Mouse (Mus musculus) embryo, embryonic 11 days (tissue): ENCODE data around the gene B3gnt2.
"Not testable (repeated sequence)": the region's sequence is repeated elsewhere in the genome, so short reads cannot be mapped to it uniquely, and the experiment has no call there.

Experiments used
- DNase-seq: peaks from one replicate; pipeline ENCODE4 v3.0.0-alpha.2; 2015

The B3gnt2 gene

DNA sequence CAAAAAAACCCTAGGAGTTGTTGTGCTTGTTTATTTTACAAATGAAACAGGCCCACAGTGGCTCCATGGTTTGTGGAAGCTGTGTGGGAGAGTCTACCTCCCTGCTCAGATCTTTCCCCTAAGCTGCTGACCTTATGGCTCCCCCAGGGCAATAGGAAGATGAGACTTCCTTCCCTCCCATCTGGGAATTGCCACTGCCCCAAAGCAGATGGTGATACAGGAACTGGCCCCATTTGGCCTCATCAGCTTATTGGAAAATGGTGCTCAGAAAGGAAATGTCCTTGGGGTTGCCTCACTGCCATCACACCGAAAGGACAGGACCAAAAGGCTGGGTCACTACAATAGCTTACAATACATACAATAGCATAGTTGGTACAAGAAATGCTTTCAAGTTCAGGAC, 97.7 kb downstream of the B3gnt2 start:
- DNase-seq = no peak

DNA sequence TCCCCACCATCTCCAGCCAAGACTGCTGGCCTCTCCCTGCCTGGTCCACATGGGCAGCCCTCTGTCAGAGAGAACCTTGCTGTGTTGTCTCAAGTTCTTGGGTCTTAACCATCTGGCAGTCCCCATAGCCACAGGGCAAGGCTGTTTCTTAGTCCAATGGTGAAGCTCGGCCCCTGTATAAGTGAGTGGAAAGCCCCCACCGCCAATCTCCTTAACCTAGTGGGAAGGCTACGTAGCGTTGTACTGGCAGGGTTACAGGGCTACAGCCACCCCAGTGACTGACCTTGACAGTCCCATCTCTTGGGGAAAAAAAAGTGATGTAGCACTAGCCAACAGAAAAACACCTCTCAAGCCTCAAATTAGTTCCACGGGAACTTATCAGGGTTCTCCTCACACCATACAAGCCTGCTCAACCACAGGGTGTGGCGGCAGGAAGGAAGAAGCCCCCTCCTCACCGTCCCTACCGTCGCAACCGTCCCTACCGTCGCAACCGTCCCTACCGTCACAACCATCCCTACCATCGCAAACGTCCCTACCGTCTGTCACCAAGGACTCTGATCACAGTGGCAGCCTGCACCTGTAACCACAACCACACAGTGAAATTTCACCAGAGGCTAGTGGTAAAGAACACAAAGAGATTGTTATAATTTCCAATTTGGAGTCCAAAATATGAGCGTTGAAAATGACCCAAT, 98.4 kb downstream of the B3gnt2 start:
- DNase-seq = no peak

DNA sequence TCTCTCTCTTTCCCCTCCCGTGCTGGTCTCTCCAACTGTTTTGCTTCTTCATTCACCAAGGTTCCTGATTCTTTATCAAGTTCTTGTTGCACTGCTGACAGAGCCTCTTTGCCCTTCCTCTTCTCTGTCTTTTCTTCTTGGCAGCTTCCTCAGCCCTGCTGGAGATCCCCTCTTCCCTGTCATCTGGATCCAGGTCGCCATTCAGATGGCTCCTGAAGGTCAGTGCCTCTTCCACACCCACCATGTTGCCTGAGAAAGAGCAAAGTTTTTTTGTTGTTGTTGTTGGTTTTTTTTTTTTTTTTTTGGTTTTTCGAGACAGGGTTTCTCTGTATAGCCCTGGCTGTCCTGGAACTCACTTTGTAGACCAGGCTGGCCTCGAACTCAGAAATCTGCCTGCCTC, 101.0 kb downstream of the B3gnt2 start:
- DNase-seq = no peak

DNA sequence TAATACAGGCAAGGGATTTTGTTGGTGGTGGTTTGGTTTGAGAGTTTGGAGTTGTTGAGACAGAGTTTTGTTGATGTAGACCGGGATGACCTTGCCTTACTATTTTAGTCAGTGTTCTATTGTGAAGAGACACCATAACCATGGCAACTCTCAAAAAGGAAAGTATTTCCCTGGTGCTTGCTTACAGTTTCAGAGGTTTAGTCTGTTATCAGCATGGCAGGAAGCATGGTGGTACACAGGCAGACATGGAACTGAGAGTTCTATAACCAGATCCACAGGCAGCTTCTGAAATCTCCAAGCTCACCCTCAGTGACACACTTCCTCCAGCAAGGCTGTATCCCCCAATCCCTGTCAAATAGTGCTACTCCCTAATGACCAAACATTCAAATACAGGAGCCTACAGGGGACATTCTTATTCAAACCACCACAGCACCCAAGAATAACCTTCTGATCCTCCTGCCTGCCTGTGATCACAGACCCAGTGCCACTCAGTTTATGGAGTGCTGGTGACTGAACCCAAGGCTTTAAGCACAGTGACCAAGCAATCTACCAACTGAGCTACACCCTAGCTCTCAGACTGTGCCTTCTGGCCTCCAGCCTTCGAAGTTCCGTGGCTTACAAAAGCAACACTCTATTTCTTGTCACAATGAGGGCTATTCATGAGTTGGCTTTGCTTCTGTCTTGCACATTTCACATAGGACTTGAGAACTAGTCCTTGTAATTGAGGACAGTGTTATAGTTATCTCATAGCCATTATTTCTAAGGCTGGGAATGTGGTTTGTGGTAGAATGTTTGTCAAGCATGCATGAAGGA, 104.4 kb downstream of the B3gnt2 start:
- no peak for DNase-seq

DNA sequence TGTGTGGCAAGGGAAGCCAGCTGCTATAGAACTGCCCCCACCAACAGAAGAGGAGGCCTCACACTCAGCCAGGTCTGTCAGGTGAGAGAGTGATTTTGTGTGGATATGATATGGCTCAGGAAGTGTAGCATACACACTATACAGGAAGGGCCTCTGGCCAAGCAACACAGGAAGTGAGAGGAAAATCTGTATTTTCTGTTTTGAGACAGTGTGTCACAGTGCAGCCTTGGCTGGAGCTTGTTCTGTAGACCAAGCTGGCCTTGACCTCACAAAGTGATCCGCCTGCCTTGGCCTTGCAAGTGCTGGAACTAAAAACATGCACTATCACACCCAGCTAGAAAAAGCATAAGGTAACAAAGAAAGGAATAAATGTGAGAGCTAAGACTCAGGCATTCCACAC, 105.6 kb downstream of the B3gnt2 start:
- no peak for DNase-seq

DNA sequence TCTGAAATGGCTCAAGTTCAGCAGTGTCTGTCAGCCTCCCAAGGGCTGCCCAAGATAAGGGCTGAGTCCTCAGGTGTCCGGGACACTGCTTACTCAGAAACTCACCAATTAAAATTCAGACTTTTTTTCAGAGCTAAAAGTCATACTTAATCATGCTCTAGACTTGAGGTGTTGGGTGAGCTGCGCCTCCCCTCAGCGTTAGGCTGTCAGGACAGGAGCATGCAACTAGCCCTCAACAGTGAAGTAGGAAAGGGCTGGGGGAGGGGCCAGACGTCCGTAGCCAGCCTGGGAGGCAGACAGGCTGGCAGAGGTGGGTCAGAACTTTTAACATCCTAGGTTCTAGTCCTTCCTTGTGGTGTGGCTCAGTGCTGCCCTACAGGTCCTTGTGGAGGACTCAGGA, 108.2 kb downstream of the B3gnt2 start:
- peak; percentile 10 for DNase-seq

DNA sequence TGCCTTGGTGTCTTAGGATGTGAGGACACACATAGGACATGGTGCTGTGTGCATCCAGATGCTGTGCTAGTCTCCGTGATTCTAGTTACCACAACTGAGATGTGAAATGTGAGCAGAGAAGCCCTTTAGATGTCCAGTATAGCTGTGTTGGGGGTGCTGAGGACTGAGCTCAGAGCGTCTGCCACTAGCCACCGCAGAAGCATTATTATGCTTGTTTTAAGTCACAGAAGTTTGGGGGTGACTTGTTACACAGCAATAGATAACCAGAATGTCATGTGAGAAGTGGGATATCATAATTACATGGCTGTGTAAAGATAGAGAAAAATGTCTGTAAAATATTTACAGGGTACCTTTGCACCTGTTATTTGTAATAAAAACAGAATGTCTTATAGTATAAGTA, 109.2 kb downstream of the B3gnt2 start:
- no peak for DNase-seq

DNA sequence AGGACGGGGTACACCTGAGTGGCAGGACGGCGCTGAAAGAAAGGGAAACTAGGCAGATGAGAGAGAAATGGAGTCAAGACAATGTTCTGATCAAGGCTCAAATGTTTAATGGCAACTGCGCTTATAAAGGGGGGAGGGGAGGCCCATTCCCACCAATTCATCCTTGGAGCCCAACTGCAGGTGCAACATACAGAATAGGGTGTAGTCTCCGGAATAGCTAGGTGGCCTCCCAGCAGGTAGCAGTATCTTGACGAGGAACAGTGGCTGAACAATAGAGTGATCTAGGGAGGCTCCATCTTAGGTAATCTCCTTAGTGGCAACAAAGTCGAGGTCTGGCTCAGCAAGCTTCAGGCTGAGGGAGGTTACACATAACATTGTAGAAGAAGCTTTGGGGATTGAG, 113.4 kb downstream of the B3gnt2 start:
- DNase-seq = no peak

DNA sequence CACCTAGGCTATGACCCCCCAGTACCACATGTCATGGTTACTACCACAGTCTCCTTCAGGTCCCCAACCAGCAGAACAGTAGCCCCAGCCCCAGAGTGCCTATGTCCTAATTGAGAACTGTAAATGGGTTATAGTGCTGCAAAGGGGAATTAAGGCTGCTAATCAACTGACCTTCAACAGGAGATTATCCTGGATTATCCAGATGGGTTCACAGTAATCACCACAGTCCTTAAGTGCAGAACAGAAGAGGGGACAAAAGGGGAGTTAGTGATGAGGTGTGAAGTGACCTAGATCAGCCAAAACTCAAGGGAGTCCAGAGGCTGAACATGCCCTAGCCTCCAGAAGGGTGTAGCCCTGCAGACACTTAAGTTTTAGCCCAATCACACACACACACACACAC, 115.4 kb downstream of the B3gnt2 start:
- no peak for DNase-seq

DNA sequence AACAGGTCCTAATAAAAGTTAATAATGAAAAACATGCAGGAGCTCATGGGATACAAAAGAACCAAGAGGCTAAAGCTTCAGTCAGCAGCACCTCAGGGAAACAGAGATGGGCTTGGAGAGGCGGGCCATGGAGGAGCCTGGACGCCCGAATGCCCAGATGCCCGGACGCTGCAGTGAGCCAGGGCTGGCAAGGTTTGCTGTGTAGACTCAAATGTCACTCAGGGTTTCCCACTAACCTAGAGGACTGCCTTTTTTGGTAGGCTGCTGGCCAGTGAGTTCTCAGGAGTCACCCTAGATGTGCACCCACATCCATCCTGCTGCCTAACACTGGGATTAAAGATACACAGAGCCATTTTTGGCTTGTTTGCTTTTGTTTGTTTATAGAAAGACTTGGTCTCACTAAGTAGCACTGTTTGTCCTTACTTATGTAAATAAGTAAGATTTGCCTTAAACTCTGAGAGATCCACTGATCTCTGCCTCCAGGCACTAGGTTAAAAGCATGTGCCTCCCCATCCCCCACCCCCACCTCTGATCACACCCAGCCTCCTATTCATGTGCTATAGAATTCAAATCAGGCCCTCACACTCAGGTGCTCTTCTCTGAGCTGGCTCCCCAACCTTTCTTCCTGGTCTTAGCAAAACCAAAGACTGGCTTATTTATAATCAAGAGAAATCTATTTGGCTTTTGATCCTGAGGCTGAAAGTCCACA, 117.0 kb downstream of the B3gnt2 start:
- no peak for DNase-seq

DNA sequence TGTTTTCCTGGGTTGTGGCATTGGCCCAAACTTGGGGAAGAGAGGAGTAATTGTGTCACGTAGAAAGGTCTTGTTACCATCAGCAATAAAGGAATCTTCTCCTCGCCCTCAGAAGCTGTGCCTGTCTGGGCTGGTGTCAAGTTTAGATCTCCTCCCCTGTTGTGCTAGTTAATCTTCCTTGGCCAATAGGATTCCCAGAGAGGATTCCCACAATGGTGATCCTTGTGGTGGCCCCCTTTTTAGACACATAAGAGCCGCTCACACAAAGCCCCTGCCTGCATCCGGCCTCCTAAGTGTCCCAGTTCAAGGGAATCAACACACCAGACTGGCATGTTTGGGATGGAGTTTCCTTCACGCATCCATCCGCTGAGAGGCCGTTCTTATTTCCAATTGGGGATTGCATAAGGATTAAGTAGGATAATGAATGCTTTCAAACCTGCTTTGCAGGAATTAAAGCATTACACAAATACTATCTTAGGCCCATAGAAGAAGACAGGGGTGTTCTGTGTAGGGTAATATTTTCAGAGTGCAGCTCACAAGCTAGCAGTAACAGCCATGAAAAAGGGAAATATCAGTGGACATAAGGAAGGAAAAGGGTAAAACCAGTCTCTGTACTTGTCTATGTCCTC, 118.6 kb downstream of the B3gnt2 start:
- DNase-seq = peak; percentile 22

DNA sequence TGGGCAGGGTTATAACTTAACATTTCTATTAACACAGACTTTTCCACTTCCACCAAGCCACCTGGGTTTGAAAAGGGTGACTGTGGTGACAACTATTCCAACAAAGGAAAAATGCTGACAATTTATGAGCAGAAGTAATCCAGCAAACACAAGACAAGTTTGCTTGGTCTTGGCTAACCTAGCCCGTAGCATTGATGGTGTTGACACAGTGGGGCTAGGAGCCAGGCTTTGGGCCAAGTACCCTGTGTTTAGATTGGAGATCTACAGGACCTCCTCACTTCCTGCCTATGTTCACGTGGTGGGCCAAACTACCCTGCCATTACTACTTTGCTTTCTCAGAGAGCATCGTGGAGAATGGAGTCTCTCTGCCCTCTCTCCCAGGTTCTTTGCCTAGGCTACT, 119.3 kb downstream of the B3gnt2 start:
- no peak for DNase-seq

DNA sequence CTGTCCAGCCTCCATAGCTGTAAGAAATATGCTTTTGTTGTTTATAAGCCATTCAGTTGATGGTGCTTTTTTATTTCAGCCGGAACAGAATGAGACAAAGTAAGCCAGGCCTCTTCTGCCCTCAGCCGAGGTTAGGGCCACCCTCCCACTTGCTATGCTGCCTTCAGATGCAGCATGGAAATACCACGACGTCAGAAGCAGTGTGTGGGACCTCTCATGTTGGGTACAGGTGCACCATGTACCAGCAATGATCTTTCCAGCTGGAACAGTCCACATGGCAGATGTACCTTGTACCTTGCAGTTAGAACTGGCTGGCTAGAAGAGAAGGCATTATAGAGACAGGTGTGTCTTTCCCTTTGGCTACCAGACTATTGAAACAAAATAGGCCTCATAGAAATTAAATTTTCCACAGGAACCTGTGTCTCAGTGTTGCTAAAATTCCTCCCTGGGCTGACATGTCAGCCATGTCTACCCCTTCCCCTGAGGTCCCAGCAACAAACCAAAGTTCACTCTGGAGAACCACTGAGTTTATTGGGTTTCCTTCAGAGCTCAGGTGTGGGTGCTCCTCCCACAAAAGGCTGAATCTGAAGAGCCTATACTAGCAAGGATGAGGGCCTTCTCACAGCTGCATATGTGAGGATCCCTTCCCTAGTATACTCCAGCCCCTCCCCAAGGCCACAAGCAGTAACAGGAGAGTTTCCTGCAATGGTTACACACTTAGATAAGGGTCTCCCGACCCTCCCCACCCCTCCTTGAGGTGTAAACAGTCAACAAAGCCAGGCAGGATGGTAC, 121.1 kb downstream of the B3gnt2 start:
- no peak for DNase-seq

DNA sequence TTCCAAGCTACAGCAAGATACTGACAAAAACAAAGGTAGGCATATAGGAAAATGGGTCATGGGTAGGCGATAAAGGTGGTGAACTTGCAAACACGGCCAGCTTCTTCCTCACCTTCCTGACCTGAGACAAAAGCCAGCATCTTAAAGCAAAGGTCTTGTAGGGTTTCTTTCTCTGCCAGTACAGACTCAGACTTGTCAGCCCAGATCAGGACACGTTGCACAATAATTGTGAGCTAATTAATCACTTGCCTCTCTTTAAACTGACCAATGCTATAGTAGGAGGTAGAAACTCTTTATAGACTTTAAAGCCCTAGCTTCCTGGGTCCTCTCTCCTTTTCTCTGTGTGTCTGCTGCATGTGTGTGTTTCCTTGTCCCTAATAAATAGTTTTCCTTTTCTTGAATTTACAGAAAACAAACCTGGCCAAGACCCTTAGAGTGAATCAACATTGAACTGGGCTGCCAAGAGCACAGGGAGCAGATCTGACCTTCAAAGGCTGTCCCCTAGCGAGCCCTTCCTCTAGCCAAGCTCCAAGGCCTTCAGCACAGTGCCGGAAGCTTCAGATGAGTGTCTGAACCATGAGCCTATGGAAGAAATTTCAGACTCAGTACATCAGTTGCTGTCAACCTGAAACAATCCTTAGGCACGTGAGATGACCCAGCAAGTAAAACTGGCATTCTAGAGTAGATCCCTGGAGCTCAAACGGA, 124.1 kb downstream of the B3gnt2 start:
- no peak for DNase-seq

DNA sequence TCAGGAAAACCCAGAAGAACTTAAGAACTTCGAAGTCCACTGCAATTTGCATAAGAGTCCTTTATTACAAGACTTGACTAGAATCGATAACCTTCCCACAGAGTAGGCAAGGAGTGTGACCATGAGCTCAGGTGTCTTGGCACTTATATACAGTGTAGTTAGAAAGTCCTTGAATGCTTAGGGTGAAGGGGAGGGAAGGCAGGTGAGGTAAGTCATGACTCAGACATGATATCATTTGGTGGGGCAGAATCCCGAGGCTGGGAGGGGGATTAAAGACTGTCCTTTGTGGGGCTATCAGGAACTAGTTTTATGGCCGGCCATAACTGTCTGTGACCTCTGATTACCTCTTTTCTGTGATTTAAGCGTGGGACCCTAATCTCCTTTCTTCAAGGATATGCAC, 125.6 kb downstream of the B3gnt2 start:
- not testable (repeated sequence) for DNase-seq

DNA sequence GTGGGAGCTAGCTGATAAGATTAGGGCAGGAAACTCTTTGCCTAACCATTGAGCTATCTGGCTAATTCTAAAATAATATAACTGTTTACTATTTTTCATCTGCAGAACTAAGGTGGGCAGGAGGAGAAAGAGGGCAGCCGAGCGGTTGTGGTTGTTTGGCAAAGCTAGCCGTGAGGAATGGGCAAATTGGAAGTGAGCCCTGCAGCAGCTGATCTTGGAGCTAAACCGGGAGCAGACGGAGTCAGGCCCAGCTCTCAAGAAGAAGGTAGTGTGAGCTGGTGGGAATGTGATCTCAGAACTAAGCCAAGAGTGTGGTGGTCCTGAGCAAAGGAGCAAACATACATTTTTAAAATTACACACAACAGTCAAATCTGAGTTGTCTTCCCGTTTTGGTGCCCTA, 126.8 kb downstream of the B3gnt2 start:
- DNase-seq = no peak

DNA sequence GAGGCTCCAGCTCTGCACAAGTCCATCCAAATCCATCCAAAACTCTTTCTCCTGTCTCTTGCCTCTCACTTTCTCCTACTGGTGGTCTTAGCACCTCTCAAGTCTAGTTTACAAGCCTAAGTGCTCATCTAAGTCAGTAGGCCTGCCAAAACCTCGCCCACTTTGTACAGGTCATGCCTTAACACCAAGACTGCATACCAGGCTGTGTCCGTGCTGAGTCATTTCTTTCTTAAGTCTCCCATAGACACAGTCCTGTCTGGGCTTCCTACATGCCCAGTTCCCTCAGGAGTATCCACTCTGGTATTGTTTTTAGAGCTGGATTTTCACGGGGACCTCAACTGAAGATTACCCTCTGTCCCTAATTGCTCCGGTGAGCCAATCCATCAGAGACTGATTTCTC, 127.9 kb downstream of the B3gnt2 start:
- no peak for DNase-seq

DNA sequence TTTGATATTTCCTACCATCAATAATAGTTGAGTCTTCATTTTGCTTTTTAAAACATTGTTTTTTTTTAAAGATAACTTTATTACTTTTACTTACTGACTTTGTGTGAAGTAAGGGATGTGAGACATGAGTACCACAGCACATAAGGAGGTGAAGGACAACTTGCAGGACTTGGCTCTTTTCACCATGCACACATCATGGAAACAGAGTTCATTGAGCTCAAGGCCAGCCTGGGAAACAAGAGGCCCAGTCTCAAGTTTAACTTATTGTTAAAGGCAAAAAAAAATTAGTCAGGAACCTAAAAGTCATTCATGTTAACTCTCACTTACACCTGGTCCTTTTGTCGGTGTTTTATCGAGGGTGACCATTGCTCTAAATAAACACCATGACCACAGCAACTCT, 137.7 kb downstream of the B3gnt2 start:
- no peak for DNase-seq

DNA sequence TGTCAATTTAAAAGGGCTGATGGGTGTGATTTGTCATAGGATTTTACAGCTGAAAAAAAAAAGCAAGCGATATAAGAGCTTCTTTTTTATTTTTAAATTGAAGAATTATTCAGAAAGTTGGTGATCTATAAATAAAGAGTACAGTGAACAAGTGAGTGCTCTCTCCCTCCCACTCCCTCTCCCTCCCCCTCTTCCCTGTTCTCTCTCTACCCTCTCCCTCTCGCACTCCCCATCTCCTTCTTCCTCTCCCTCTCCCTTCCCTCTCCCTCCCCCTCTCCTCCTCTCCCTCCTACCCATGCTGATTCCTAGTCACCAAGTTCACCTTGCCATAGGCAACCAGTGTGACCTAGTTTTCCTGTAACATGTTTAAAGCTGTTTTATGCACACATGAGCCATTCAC, 140.7 kb downstream of the B3gnt2 start:
- no peak for DNase-seq

DNA sequence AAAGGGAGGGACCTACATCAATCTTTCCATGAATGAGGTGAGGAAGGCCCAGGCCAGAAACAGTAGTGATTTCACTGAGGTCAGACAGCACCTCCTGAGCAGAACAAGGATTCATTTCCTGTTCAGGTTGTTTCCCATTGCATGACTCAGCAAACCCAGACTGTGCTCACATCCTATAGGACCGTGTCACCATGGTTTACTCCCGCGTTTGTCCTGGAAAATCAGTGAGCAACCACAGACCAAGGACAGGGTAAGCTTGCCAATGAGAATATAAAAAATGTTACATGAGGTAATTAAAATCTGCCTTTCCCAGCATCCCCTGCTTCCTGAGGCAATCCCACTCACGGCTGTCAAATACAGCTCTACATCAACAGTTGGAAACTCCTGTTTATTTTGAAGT, 141.2 kb downstream of the B3gnt2 start:
- DNase-seq = no peak

DNA sequence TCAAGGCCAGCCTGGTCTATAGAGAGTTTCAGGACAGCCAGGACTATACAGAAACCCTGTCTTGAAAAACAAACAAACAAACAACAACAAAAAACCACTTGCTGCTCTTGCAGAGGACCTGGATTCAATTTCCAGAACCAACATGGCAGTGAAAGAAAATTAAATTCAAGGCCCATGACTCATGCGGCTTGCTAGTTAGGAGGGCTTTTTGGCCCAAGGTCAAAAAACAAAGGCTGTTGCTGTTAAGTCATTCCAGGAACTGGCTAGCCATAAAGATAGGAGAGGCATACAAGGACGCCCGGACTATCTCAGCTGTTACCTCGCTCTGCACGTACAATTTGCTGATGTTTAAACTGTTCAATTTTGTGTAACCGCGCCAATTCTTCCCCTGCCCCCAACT, 142.7 kb downstream of the B3gnt2 start:
- no peak for DNase-seq

DNA sequence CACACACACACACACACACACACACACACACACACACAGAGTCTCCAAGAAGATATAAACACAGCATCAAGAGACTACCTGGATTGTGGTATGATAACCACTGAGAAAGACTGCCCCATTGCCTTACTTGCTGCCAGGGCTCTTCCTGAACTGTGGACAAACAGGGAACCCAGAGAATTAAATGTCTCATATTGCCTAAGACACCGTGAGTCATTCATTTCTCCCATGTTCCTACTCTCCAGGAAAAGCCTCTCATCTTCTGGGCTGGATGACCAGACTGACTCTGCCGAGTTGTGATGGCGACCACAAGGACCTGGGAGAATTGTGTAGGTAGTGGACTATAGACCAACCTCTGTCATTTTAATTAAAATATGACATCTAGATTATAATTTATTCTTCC, 149.4 kb downstream of the B3gnt2 start:
- DNase-seq = no peak
